Mouse (Mus musculus) erythroblast, embryonic 14.5 days (primary cell): ENCODE measurements around the gene Ctsj.

Experiments used
- GATA1 ChIP-seq: IDR thresholded peaks from 2 replicates; pipeline ENCODE4 v1.6.1; 2012; ENCODE audit warnings: low read length, inconsistent platforms, mixed read lengths
- TAL1 ChIP-seq: IDR thresholded peaks from 3 replicates; pipeline ENCODE4 v1.6.1; 2012; ENCODE audit warnings: low read length, inconsistent platforms, mixed read lengths

- TF ChIP-seq GATA1 (no peak), TAL1 (no peak)
Measured at GRCm38 (mm10) chr13:61005859-61006258, at the start of gene Ctsj.
